Mouse (Mus musculus): ENCODE measurements around the gene Inafm1. TPM values are rescaled to one million over a fixed set of nuclear protein-coding genes. Genes with fewer than 3 reads are reported as not detected.
"Not testable (repeated sequence)": the region's sequence is repeated elsewhere in the genome, so short reads cannot be mapped to it uniquely, and the experiment has no call there.

Inafm1 gene
- polyA plus RNA-seq, 1 experiment: 54.0 TPM

DNA sequence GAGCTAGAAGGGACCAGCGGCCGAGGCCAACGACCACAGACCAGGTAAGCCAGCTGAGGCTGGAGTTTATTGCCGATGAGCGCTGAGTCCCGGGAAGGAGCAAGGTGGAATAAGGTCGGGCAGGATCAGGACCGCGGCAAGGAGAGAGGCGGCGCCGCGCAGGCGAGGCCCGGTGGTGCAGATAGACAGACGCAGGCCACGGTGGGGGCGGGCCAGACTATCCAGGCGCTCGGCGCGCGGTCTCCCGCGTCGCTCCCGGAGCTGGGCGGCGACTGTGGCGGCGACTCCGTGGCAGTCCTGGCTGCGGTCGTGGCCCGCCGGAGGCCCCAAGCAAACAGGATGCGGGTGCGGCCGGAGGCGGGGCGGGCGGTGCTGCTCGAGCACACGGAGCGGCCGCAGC lies 736 bp downstream of the Inafm1 start:
- WGBS: 1% methylated on average over 45 of the region's 46 CpGs

DNA sequence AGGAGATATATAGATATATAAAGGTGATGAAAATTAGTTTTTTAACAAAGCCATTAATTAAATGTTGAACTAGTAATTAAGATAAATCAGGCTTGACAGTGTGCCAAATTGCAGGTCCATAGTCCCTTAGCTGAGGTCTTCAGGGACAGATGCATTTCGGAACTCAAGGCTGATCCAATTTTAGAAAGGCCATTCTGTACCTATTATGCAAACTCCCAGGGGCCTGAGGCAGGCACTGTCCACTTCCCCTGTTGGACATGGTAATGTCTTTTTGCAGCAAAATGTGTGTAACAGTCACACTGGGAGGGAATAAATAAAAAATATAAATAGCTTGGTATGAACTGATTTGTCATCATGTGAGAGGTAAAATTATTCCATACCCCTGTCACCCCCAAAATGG lies 2.3 kb downstream of the Inafm1 start:
- no peak for TF ChIP-seq POLR2A (IDR thresholded peaks at IDR 0.05; ENCODE audit: borderline replicate concordance, extremely low read depth, low read depth, low read length)
- no peak for TF ChIP-seq CTCF (IDR thresholded peaks at IDR 0.05; ENCODE audit: insufficient read depth, low read length)
- Histone ChIP-seq H3K4me1 (ENCODE audit: control insufficient read depth, insufficient read depth, low read length) (peaks cover 10% of the 10 kb centered on the region), H3K4me3 (replicated peaks; ENCODE audit: extremely low read depth, low read depth, low read length) (no peak overlapping the region)
- DNase-seq: no peak
- WGBS: 69% methylated on average over 1 of the region's 1 CpGs

More for the DNA sequence above, 736 bp downstream of the Inafm1 start:
- Histone ChIP-seq H3K4me3 (replicated peaks; ENCODE audit: extremely low read depth, low read depth, low read length) (peak overlapping the region; percentile 86), H3K4me1 (ENCODE audit: control insufficient read depth, insufficient read depth, low read length) (peaks cover 10% of the 10 kb centered on the region)
- DNase-seq: peak; percentile 55
- TF ChIP-seq POLR2A (IDR thresholded peaks at IDR 0.05; ENCODE audit: borderline replicate concordance, extremely low read depth, low read depth, low read length) (no peak), CTCF (IDR thresholded peaks at IDR 0.05; ENCODE audit: insufficient read depth, low read length) (no peak)

DNA sequence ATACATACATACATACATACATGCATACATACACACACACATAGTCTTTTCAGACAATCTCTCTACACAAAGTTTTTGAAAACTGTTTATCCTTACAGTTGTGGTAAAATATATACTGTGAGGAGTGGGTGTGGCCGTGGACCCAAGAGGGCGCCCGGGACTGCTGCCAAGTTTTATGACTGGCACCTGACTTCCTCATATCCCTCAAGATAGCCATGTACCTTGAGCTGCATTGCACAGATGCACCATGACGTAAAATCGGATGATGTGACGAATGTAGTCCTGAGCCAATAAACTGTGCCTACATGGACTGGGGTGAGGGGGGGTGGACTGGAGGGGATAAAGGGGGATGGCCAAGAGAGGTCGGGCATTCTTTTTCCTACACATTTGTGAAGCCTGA lies 6.8 kb downstream of the Inafm1 start:
- DNase-seq; H3K4me1 ChIP-seq (ENCODE audit: control insufficient read depth, insufficient read depth, low read length); H3K4me3 ChIP-seq (replicated peaks; ENCODE audit: extremely low read depth, low read depth, low read length): not testable (repeated sequence)
- 51% methylated on average over 7 of the region's 7 CpGs for WGBS

DNA sequence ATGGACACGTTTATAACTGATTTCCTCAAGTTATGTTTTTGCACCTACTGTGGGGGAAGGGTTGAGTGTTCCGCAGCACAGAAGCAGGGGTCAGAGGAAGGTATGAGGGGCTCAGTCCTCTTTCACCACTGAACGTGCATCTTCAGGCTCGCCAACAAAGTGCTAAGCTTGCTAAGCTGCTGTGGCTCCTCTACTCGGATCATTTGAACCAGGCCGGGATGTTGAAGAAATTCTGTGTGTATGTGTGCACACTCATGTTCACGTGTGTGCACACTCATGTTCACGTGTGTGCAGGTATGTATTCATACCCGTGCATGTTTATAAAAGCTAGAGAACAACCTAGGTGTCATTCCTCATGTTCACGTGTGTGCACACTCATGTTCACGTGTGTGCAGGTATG lies 7.6 kb downstream of the Inafm1 start:
- 83% methylated on average over 11 of the region's 11 CpGs for WGBS
- DNase-seq: no peak
- Histone ChIP-seq H3K4me3 (replicated peaks; ENCODE audit: extremely low read depth, low read depth, low read length) (no peak overlapping the region), H3K4me1 (ENCODE audit: control insufficient read depth, insufficient read depth, low read length) (no peaks in the 10 kb centered on the region)
- no peak for TF ChIP-seq CTCF (IDR thresholded peaks at IDR 0.05; ENCODE audit: insufficient read depth, low read length)

DNA sequence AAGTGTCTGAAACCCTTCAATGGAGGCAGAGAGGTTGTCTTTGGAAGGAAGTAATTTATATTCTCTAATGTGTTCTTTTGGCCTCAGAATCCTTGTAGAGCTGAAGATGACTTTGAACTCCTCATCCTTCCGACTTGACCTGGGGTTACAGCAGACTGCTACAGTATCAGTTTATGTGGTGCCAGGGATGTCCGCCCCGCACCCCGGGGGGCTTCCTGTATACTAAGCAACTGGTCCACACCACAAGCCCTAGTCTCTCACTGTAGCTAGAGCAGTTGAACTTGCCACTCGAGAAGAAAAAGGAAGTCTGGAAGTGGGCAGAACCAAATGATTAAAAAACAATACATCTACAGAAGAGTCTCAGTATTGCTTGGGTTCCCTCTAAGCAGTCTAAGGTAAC lies 9.6 kb downstream of the Inafm1 start:
- DNase-seq: no peak
- TF ChIP-seq CTCF (IDR thresholded peaks at IDR 0.05; ENCODE audit: insufficient read depth, low read length) (no peak), POLR2A (IDR thresholded peaks at IDR 0.05; ENCODE audit: borderline replicate concordance, extremely low read depth, low read depth, low read length) (no peak)
- H3K4me3 ChIP-seq (replicated peaks; ENCODE audit: extremely low read depth, low read depth, low read length): no peak overlapping the region
- no peaks in the 10 kb centered on the region for H3K4me1 ChIP-seq (ENCODE audit: control insufficient read depth, insufficient read depth, low read length)
- WGBS: 57% methylated on average over 5 of the region's 5 CpGs

DNA sequence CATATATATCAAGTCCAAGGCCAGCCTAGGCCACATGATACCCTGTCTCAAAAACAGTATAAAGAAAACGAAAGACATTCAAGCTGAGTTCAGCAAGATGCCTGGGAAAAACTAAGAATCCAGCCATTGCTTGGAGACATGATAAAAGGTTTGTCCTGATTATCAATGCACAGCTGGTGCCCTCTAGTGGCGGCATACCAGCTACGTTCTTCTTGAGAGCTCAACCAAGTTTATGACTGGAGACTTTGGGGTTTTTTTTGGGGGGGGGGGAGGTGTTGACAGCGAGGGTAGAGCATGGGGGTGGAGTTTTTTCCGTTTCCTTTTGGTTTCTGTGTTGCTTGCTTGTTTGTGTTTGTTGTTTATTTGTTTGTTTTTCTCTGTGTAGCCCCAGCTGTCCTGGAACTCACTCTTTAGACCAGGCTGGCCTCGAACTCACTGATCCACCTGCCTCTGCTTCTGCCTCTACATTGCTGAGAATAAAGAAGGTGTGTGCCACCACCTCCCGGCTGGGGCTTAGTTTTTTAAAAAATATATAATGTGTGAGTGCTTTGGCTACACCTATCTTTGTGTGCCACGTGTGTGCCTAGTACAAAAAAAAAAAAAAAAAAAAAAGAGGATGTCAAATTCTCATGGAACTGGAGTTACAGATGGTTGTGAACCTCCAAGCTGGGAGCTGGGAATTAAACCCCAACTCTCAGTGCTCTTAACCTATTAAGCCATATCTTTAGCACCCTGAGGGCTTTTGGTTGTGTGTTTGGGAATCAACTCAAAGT lies 10.2 kb downstream of the Inafm1 start:
- WGBS: 29% methylated on average over 8 of the region's 8 CpGs
- DNase-seq: peak; percentile 75

DNA sequence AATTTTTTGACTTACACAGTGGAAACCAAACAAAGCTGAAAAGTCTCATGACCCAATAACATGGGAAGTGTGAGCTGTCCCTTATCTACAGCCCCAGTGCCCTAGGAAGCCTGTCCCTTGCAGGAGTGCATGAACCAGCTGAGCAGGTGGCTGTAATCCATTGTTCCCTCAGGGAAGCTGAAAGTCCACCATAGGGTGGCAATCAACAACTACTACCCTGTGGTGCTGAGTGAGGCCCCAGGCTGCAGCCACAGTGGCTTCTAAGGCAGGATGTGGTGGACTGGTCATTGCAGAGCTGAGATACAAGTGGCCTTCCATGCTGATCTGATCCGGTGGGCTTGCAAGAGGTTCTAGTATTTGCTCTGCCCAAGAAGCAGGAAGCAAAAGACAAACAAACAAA lies 12.3 kb downstream of the Inafm1 start:
- WGBS: 24% methylated on average over 1 of the region's 1 CpGs
- DNase-seq: no peak
- no peak for TF ChIP-seq CTCF (IDR thresholded peaks at IDR 0.05; ENCODE audit: insufficient read depth, low read length)
- TF ChIP-seq POLR2A (IDR thresholded peaks at IDR 0.05; ENCODE audit: borderline replicate concordance, extremely low read depth, low read depth, low read length): no peak
- Histone ChIP-seq H3K4me1 (ENCODE audit: control insufficient read depth, insufficient read depth, low read length) (no peaks in the 10 kb centered on the region), H3K4me3 (replicated peaks; ENCODE audit: extremely low read depth, low read depth, low read length) (no peak overlapping the region)

More for the DNA sequence above, 10.2 kb downstream of the Inafm1 start:
- TF ChIP-seq POLR2A (IDR thresholded peaks at IDR 0.05; ENCODE audit: borderline replicate concordance, extremely low read depth, low read depth, low read length) (no peak), CTCF (IDR thresholded peaks at IDR 0.05; ENCODE audit: insufficient read depth, low read length) (peak; percentile 63)
- Histone ChIP-seq H3K4me3 (replicated peaks; ENCODE audit: extremely low read depth, low read depth, low read length) (no peak overlapping the region), H3K4me1 (ENCODE audit: control insufficient read depth, insufficient read depth, low read length) (no peaks in the 10 kb centered on the region)

DNA sequence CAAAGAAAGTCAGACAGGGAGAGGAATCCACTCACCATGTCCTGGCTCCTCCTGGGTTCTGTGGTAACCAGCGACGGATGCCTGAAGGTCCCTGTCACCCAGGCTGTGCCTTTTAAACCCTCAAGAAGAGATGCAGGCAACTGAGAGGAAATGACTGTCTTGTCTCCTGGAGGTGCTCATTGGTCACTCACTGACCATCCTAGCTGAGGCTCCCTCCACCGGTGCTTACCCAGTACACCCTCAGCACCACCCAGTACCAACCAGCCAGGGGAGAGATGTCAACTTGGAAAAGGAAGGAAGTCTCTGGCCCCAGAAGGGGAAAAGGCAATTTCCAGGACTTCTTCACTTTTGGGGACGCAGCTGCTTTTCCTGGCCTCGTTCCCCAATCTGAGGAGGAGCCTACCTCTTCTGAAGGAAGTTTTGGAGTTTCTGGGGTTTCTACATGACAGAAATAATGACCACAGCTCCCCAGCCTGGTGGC lies 14.3 kb downstream of the Inafm1 start, which contains the start of gene C5ar1:
Gene C5ar1, minus strand, starts transcription at position 431 of the 481 bp plus-strand sequence.
- no peak within 1 kb of the TSS for H3K4me3 ChIP-seq (replicated peaks; ENCODE audit: extremely low read depth, low read depth, low read length)
- H3K4me1 ChIP-seq (ENCODE audit: control insufficient read depth, insufficient read depth, low read length): no peaks in the 10 kb centered on the region
- TF ChIP-seq CTCF (IDR thresholded peaks at IDR 0.05; ENCODE audit: insufficient read depth, low read length) (no peak), POLR2A (IDR thresholded peaks at IDR 0.05; ENCODE audit: borderline replicate concordance, extremely low read depth, low read depth, low read length) (peak; percentile 40; the same call in 1 of the 2 replicates)
- DNase-seq: no peak
- WGBS: 71% methylated on average over 5 of the region's 5 CpGs

DNA sequence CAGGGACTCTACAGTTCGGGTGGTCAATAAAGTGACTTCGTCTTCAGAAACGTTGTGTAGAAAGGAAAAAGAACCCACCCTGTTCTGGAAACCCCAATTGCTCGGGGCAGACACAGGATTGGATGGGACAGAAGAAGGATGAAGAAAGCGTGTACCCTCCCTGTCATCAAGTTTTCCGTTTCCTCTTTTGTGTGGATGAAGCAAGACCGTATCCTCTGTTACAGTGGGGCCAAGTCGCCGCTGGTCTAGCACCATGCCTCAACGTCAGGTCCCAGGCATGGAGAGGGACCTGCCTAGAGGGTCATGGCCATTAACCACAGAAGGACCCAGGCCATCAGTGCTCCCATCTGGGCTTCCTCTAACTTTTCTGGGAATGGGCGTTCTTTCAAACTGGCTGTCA lies 15.6 kb downstream of the Inafm1 start:
- H3K4me3 ChIP-seq (replicated peaks; ENCODE audit: extremely low read depth, low read depth, low read length): no peak overlapping the region
- WGBS: 81% methylated on average over 11 of the region's 11 CpGs
- DNase-seq: no peak
- TF ChIP-seq POLR2A (IDR thresholded peaks at IDR 0.05; ENCODE audit: borderline replicate concordance, extremely low read depth, low read depth, low read length): peak; percentile 35; the same call in 1 of the 2 replicates
- no peak for TF ChIP-seq CTCF (IDR thresholded peaks at IDR 0.05; ENCODE audit: insufficient read depth, low read length)
- H3K4me1 ChIP-seq (ENCODE audit: control insufficient read depth, insufficient read depth, low read length): no peaks in the 10 kb centered on the region

DNA sequence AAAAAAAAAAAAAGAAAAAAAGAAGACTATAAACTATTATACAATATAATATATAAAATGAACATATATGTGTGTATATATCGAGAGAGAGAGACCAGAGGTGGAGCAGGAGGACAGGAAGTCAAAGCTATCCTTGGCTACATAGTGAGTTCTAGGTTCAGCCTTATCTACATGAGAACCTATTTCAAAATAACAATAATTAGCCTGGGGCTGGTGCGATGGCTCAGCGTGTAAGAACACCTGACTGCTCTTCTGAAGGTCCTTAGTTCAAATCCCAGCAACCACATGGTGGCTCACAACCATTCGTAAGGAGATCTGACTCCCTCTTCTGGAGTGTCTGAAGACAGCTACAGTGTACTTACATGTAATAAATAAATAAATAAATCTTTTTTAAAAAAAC lies 17.5 kb downstream of the Inafm1 start:
- not testable (repeated sequence) for H3K4me1 ChIP-seq (ENCODE audit: control insufficient read depth, insufficient read depth, low read length); H3K4me3 ChIP-seq (replicated peaks; ENCODE audit: extremely low read depth, low read depth, low read length); DNase-seq
- WGBS: 74% methylated on average over 4 of the region's 4 CpGs

Data from lung, adult 2 months (tissue).